8 mouse cellular contexts compared by ENCODE assay signal in the genomic region with DNA sequence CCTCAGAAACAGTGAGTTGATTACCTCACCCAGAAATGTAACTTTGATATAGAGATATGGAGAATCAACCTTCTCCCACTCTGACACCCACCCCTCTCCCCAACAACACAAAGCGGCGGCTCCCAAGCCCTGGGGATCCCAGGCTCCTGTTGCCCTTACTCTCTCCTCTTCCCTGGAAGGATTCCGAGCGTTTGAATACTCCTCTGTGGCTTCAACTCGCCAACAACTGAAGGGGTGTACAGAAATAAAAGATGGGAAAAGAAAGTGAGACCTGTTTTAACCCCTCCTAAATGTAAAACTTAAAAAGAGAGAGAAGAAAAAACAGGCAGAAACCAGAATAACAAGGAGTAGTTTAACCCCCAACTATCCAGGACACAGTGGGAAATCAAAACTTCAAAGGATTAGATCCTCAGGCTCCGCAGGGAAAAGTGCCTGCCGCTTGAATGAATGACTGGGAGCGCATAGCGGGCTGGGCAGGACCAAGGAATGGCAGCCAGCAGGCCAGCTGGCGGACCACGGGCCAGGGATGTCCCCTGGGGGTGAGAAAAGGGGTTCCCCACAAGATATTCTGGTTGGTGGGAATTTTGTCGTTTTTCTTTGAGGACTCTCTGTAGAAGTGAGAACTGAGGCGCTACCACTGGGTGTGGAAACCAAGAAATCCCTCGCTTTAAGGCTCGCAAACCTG. TPM values are rescaled to one million over a fixed set of nuclear protein-coding genes. Genes with fewer than 3 reads are reported as not detected.
DNase-seq lines count a peak whose midpoint lies in the region; ATAC-seq and TF ChIP-seq lines count a peak whose summit lies in the region.

No protein-coding gene starts in this region.

- DNase-seq in left cerebral cortex, adult 2 months (ENCODE audit: extremely low spot score in 1 of 2, low spot score in 2 of 2), result peak; percentile 30 to 33
- no peak for DNase-seq in left cerebral cortex, adult 11 months (ENCODE audit: low spot score)
- peak; percentile 38 to 49 for DNase-seq in cerebellum, adult 18-20 months
- peak; percentile 39 for DNase-seq in forelimb bud, embryonic 11.5 days (ENCODE audit: low read depth, low spot score)
- peak; percentile 11 for DNase-seq in kidney, adult 9 months

- peaks cover 50% of the 10 kb centered on the region for H3K27me3 ChIP-seq in liver, embryonic 15.5 days
- H3K27me3 ChIP-seq in neural tube, embryonic 14.5 days (ENCODE audit: control insufficient read depth, insufficient read depth, low read length), result peaks cover 2% of the 10 kb centered on the region; the same call in 1 of the 2 replicates

- peaks cover 4% of the 10 kb centered on the region; the same call in 1 of the 2 replicates for H3K4me1 ChIP-seq in liver, embryonic 15.5 days (replicated peaks)
- H3K4me1 ChIP-seq in neural tube, embryonic 14.5 days (ENCODE audit: control insufficient read depth, insufficient read depth, low read length), result peaks cover 10% of the 10 kb centered on the region; the same call in 1 of the 2 replicates

- ATAC-seq in liver, embryonic 15.5 days (ENCODE audit: insufficient read depth), result no peak
- no peak for ATAC-seq in neural tube, embryonic 14.5 days (ENCODE audit: low read depth)
- ATAC-seq in monocyte, adult 5-6 weeks (replicated peaks; ENCODE audit: insufficient number of reproducible peaks, low FRiP score, low TSS enrichment, poor library complexity, severe bottlenecking), result no peak

- peak overlapping the region; percentile 63 for H3K4me2 ChIP-seq in liver, embryonic 15.5 days
- peak overlapping the region; percentile 73 for H3K4me2 ChIP-seq in neural tube, embryonic 14.5 days (ENCODE audit: low read depth, low read length)

- H3K27ac ChIP-seq in left cerebral cortex, adult 2 months, result peak overlapping the region; percentile 92
- H3K27ac ChIP-seq in liver, embryonic 15.5 days (replicated peaks), result peak overlapping the region; percentile 41; the same call in 1 of the 2 replicates
- H3K27ac ChIP-seq in neural tube, embryonic 14.5 days (ENCODE audit: low read depth, low read length), result no peak overlapping the region

- 2% methylated on average over 15 of the region's 15 CpGs for WGBS in liver, embryonic 15.5 days (ENCODE audit: insufficient replicate concordance)
- under 1% methylated on average over 15 of the region's 15 CpGs for WGBS in neural tube, embryonic 14.5 days

- H3K9ac ChIP-seq in liver, embryonic 15.5 days, result no peak overlapping the region
- peak overlapping the region; percentile 62 for H3K9ac ChIP-seq in neural tube, embryonic 14.5 days (replicated peaks; ENCODE audit: low read depth, low read length)

- H3K36me3 ChIP-seq in liver, embryonic 15.5 days (replicated peaks), result no peaks in the 10 kb centered on the region
- no peaks in the 10 kb centered on the region for H3K36me3 ChIP-seq in neural tube, embryonic 14.5 days (ENCODE audit: control insufficient read depth, insufficient read depth, low read length)

- no peak; the same call in none of the 2 replicates for TF ChIP-seq CTCF in left cerebral cortex, adult 2 months (IDR thresholded peaks at IDR 0.05)

- H3K9me3 ChIP-seq in liver, embryonic 15.5 days (replicated peaks), result no peaks in the 10 kb centered on the region
- H3K9me3 ChIP-seq in neural tube, embryonic 14.5 days (ENCODE audit: control insufficient read depth, low read length), result no peaks in the 10 kb centered on the region

- H3K4me3 ChIP-seq in left cerebral cortex, adult 2 months, result peak overlapping the region; percentile 70
- H3K4me3 ChIP-seq in liver, embryonic 15.5 days (replicated peaks), result peak overlapping the region; percentile 59
- H3K4me3 ChIP-seq in neural tube, embryonic 14.5 days (ENCODE audit: low read depth, low read length), result peak overlapping the region; percentile 66

- intact Hi-C loops in left cerebral cortex, adult 2 months (cut with DNase I), result loop anchor here (5.0 kb wide), 3 partner anchors 151 to 1609 kb away; no protein-coding TSS in a partner anchor

RNA-seq across cellular contexts. Expression of a gene that starts 2.6 kb away (rescaled TPM):
- total RNA-seq in left cerebral cortex, adult 2 months (2021), result 100 to 1,000 TPM; 176 to 178 TPM
- 6.5 and 6.8 TPM in 2 replicates for polyA plus RNA-seq in liver, embryonic 15.5 days (2015; fragmentation: Nextera tagmentation; extraction: Ambion mirVana)
- polyA plus RNA-seq in neural tube, embryonic 14.5 days (2014; fragmentation: Nextera tagmentation; extraction: Ambion mirVana), result 64.0 and 64.6 TPM in 2 replicates
- 77.2 to 82.4 TPM (median 80.4 TPM) in 3 replicates for total RNA-seq in monocyte, adult 5-6 weeks (2017)
